Mouse (Mus musculus) liver, embryonic 14.5 days (tissue): ENCODE measurements around the gene Hist1h2bn.

Experiments used
- CTCF ChIP-seq: IDR thresholded peaks from 2 replicates; pipeline ENCODE4 v1.5.1; 2016; ENCODE audit warnings: antibody characterized with exemption, low read depth, control low read depth
- EP300 ChIP-seq: IDR thresholded peaks from 2 replicates; pipeline ENCODE4 v1.6.1; 2016; ENCODE audit warnings: antibody characterized with exemption, low read depth

GRCm38 (mm10) chr13:21710821-21711525, 43.0 kb upstream of the Hist1h2bn start:
- TF ChIP-seq CTCF (no peak), EP300 (no peak)
